Mouse (Mus musculus) adrenal gland, adult (tissue): ENCODE measurements at regions not wholly inside any gene's neighbourhood (a gene's known extent, or its start where the extent isn't known, plus 50 kb on each side); places are given as distances from the start of the nearest gene placed in this dataset.
A peak's percentile ranks its signal among the peaks of the same experiment; 100 is the strongest.
"Not testable (repeated sequence)": the region's sequence is repeated elsewhere in the genome, so short reads cannot be mapped to it uniquely, and the experiment has no call there.

Source experiments
- DNase-seq, 2 experiments: peaks; one replicate each; pipeline ENCODE4 v3.0.0; 2022 to 2023; ENCODE audit warnings: low spot score in 1 of 2; ENCODE audit not compliant: inconsistent age in 2 of 2

- DNase-seq: no peak
These were observed 1149.0 kb downstream of the 9330182O14Rik start for GRCm38 (mm10) chr15:41283199-41283598.

GRCm38 (mm10) chr15:41286809-41287413, 1152.7 kb downstream of the 9330182O14Rik start:
- no peak for DNase-seq

GRCm38 (mm10) chr15:41297419-41297818, 1163.3 kb downstream of the 9330182O14Rik start:
- DNase-seq: no peak

- DNase-seq: no peak
These were observed 1172.5 kb downstream of the 9330182O14Rik start for GRCm38 (mm10) chr15:41306638-41307037.

GRCm38 (mm10) chr15:41311728-41312320, 1177.7 kb downstream of the 9330182O14Rik start:
- DNase-seq: peak; percentile 6 to 73

- DNase-seq: peak; percentile 7 to 42
These were observed 1180.8 kb downstream of the 9330182O14Rik start for GRCm38 (mm10) chr15:41314916-41315315.

GRCm38 (mm10) chr15:41325633-41326252, 1191.6 kb downstream of the 9330182O14Rik start:
- DNase-seq: peak; percentile 21 to 81

- no peak for DNase-seq
These were observed 1195.1 kb downstream of the 9330182O14Rik start for GRCm38 (mm10) chr15:41329286-41329685.

GRCm38 (mm10) chr15:41330085-41330484, 1195.9 kb downstream of the 9330182O14Rik start:
- no peak for DNase-seq

GRCm38 (mm10) chr15:41332451-41332850, 1198.3 kb downstream of the 9330182O14Rik start:
- no peak for DNase-seq

GRCm38 (mm10) chr15:41333165-41333564, 1199.0 kb downstream of the 9330182O14Rik start:
- no peak for DNase-seq

- not testable (repeated sequence) for DNase-seq
These were observed 1206.5 kb downstream of the 9330182O14Rik start for GRCm38 (mm10) chr15:41340621-41341020.

- no peak for DNase-seq
These were observed 1211.4 kb downstream of the 9330182O14Rik start for GRCm38 (mm10) chr15:41345554-41345953.

GRCm38 (mm10) chr15:41347221-41347620, 1213.1 kb downstream of the 9330182O14Rik start:
- no peak for DNase-seq

- DNase-seq: no peak
These were observed 1218.0 kb downstream of the 9330182O14Rik start for GRCm38 (mm10) chr15:41352129-41352528.

GRCm38 (mm10) chr15:41359276-41359675, 1225.1 kb downstream of the 9330182O14Rik start:
- no peak for DNase-seq

GRCm38 (mm10) chr15:41374669-41375068, 1240.5 kb downstream of the 9330182O14Rik start:
- DNase-seq: no peak

GRCm38 (mm10) chr15:41375906-41376305, 1241.7 kb downstream of the 9330182O14Rik start:
- no peak for DNase-seq

GRCm38 (mm10) chr15:41379637-41380036, 1245.5 kb downstream of the 9330182O14Rik start:
- no peak for DNase-seq

- no peak for DNase-seq
These were observed 1246.3 kb downstream of the 9330182O14Rik start for GRCm38 (mm10) chr15:41380429-41380828.

GRCm38 (mm10) chr15:41390699-41391098, 1256.5 kb downstream of the 9330182O14Rik start:
- DNase-seq: no peak
